Mouse (Mus musculus) liver, embryonic 14 days (tissue): Measurements from ENCODE around the gene Gm7951. TPM values are rescaled to one million over a fixed set of nuclear protein-coding genes. Genes with fewer than 3 reads are reported as not detected.

Experiments used
- polyA plus RNA-seq: library from polyadenylated mRNA; depleted of rRNA; stranded (reverse); fragments of >200 nt; gene quantifications from 2 replicates; pipeline ENCODE4 v1.2.3, GENCODE M21; 2012; rRNA removed

The Gm7951 gene
- polyA plus RNA-seq: not detected in 2 replicates

DNA sequence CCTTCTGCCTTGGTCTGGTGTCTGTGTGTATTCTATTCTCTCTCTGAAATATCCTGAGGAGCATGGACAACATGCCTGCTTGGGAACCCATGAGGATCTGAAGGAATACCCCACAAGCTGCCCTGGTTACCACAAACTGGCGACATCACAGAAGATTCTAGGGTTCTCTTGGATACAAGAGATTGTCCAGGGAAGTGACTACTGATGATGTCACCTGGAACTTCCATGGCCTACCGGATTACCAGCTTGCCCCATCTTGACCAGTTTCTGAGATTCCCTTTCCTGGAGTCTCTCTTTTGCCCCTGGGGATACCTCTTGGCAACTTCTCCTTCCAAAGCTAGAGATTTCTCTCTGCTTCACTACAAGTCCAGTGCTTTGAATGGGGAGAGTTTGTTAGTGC lies at the start of gene Gm7951:
Gene Gm7951, minus strand, starts transcription at position 101 of the 400 bp plus-strand sequence.

DNA sequence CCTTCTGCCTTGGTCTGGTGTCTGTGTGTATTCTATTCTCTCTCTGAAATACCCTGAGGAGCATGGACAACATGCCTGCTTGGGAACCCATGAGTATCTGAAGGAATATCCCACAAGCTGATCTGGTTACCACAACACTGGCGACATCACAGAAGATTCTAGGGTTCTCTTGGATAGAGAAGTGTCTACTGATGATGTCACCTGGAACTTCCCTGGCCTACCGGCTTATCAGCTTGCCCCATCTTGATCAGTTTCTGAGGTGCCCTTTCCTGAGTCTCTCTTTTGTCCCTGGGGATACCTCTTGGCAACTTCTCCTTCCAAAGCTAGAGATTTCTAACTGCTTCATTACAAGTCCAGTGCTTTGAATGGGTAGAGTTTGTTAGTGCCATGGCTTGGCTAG lies 45.4 kb upstream of the Gm7951 start, which contains the start of gene Gm17027:
Gene Gm17027, minus strand, starts transcription at position 101 of the 400 bp plus-strand sequence.

Other genes starting within 250 kb of the Gm7951 start
- not detected in 2 replicates for gene Gm7980, start 210.1 kb downstream of the Gm7951 start, polyA plus RNA-seq
- gene 1700049E17Rik1, start 192.4 kb downstream of the Gm7951 start, polyA plus RNA-seq: not detected in 2 replicates
- gene 1700024B05Rik, start 173.4 kb downstream of the Gm7951 start, polyA plus RNA-seq: not detected in 2 replicates
- gene Gm6401, start 149.4 kb downstream of the Gm7951 start, polyA plus RNA-seq: not detected in 2 replicates
- not detected in 2 replicates for gene Gm3543, start 134.0 kb downstream of the Gm7951 start, polyA plus RNA-seq
- gene Gm17027, start 45.3 kb upstream of the Gm7951 start, polyA plus RNA-seq: not detected in 2 replicates
- gene Gm3573, start 73.4 kb upstream of the Gm7951 start, polyA plus RNA-seq: not detected in 2 replicates
- gene Gm17026, start 142.7 kb upstream of the Gm7951 start, polyA plus RNA-seq: not detected in 2 replicates
- not detected in 2 replicates for gene Gm9611, start 180.0 kb upstream of the Gm7951 start, polyA plus RNA-seq
- not detected in 2 replicates for gene Gm7995, start 192.8 kb upstream of the Gm7951 start, polyA plus RNA-seq